Comparison of ENCODE assay signal across 9 mouse cellular contexts in the genomic region with DNA sequence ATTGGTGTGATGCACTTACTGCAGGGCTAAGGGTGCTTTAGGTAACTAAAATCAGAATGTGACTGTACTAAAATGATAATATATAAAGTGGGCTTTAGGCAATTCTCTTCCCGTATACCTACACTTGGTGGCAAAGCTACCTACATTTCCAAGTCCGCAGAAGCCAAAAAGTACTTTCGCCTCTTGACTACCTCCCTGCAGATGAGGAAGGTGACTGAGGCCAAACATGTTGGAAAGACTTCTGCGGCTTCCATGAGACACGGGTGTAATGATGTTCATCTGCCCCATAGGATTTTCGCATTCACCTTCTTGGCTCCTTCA. TPM values are rescaled to one million over a fixed set of nuclear protein-coding genes. Genes with fewer than 3 reads are reported as not detected.
DNase-seq lines count a peak whose midpoint lies in the region; ATAC-seq and TF ChIP-seq lines count a peak whose summit lies in the region.
"Had no signal": no experiment of that assay in that cellular context is flagged by ENCODE, and none has a peak within 500 bp of the region (broad histone marks: within the 10 kb centered on the region; RNA-seq: fewer than 3 reads in every experiment).

No protein-coding gene starts in this region.

- H3K36me3 ChIP-seq in erythroblast, embryonic 14.5 days (ENCODE audit: control insufficient read depth) = peaks cover 23% of the 10 kb centered on the region
- peaks cover 15% of the 10 kb centered on the region; the same call in 1 of the 2 replicates for H3K36me3 ChIP-seq in forebrain, embryonic 15.5 days
- H3K36me3 ChIP-seq in liver, embryonic 14.5 days (replicated peaks; ENCODE audit: control insufficient read depth, insufficient read depth, low read depth) = peaks cover 4% of the 10 kb centered on the region; the same call in 1 of the 2 replicates

- H3K27me3 ChIP-seq in erythroblast, embryonic 14.5 days (ENCODE audit: control insufficient read depth) = peaks cover 43% of the 10 kb centered on the region
- no peaks in the 10 kb centered on the region for H3K27me3 ChIP-seq in forebrain, embryonic 15.5 days
- H3K27me3 ChIP-seq in liver, embryonic 14.5 days (ENCODE audit: control insufficient read depth, insufficient read depth, low read length) = peaks cover 23% of the 10 kb centered on the region

- no peak for TF ChIP-seq CTCF in liver, embryonic 14.5 days (IDR thresholded peaks at IDR 0.05; ENCODE audit: low read depth)

- peak overlapping the region; percentile 66 for H3K4me3 ChIP-seq in erythroblast, embryonic 14.5 days (replicated peaks)
- H3K4me3 ChIP-seq in forebrain, embryonic 15.5 days = peak overlapping the region; percentile 97
- H3K4me3 ChIP-seq in liver, embryonic 14.5 days (ENCODE audit: insufficient read depth in 1 of 2, low read depth in 2 of 2, low read length in 2 of 2) = peak overlapping the region; percentile 55 to 69

- peak overlapping the region; percentile 70 for H3K4me2 ChIP-seq in forebrain, embryonic 15.5 days (replicated peaks)
- H3K4me2 ChIP-seq in liver, embryonic 14.5 days (ENCODE audit: low read depth) = peak overlapping the region; percentile 80

- 11% methylated on average over 6 of the region's 6 CpGs for WGBS in forebrain, embryonic 15.5 days
- 19% methylated on average over 6 of the region's 6 CpGs for WGBS in liver, embryonic 14.5 days (ENCODE audit: insufficient replicate concordance)

- H3K27ac ChIP-seq in forebrain, embryonic 15.5 days (replicated peaks) = peak overlapping the region; percentile 85
- H3K27ac ChIP-seq in liver, embryonic 14.5 days = no peak overlapping the region

- intact Hi-C loops in left cerebral cortex, postnatal 14 days (cut with DNase I) = loop anchor here (2.0 to 5.0 kb wide), 2 partner anchors 39 to 106 kb away; no protein-coding TSS in a partner anchor

- DNase-seq in 416B (ENCODE audit: low read depth) = peak; percentile 47
- no peak for DNase-seq in liver, embryonic 14.5 days (ENCODE audit: low read depth in 3 of 3, low spot score in 3 of 3)
- no peak for DNase-seq in testis, postnatal 14 days (ENCODE audit: low spot score)
- DNase-seq in ovary, postnatal 10 days (ENCODE audit: low spot score) = no peak
- DNase-seq in left cerebral cortex, postnatal 14 days (ENCODE audit: low spot score in 2 of 2) = no peak

- no peak for TF ChIP-seq EP300 in liver, embryonic 14.5 days (IDR thresholded peaks at IDR 0.05; ENCODE audit: low read depth)

- H3K9ac ChIP-seq in forebrain, embryonic 15.5 days (replicated peaks) = peak overlapping the region; percentile 96
- no peak overlapping the region; the same call in 1 of the 2 replicates for H3K9ac ChIP-seq in liver, embryonic 14.5 days (replicated peaks)

- no peak for ATAC-seq in erythroblast, adult 5-6 weeks (replicated peaks; ENCODE audit: low FRiP score, poor library complexity, severe bottlenecking)
- no peak for ATAC-seq in forebrain, embryonic 15.5 days (replicated peaks)
- ATAC-seq in liver, embryonic 14.5 days (ENCODE audit: insufficient read depth) = no peak

- H3K9me3 ChIP-seq in erythroblast, embryonic 14.5 days (ENCODE audit: control insufficient read depth, low read length) = no peaks in the 10 kb centered on the region
- no peaks in the 10 kb centered on the region for H3K9me3 ChIP-seq in forebrain, embryonic 15.5 days
- no peaks in the 10 kb centered on the region for H3K9me3 ChIP-seq in liver, embryonic 14.5 days (ENCODE audit: control insufficient read depth, low read length)

- H3K4me1 ChIP-seq in erythroblast, embryonic 14.5 days (ENCODE audit: control insufficient read depth) = peaks cover 18% of the 10 kb centered on the region
- peaks cover 47% of the 10 kb centered on the region for H3K4me1 ChIP-seq in forebrain, embryonic 15.5 days
- peaks cover 0 to 17% of the 10 kb centered on the region in 2 experiments; a peak in 2 of 4 replicates for H3K4me1 ChIP-seq in liver, embryonic 14.5 days (replicated peaks; ENCODE audit: control insufficient read depth in 2 of 2, insufficient read depth in 2 of 2, low read length in 1 of 2)

RNA-seq across cellular contexts. Expression of a gene that starts 0.7 kb away (rescaled TPM):
- 0.01 TPM in 2 replicates for polyA plus RNA-seq in erythroblast, embryonic 14.5 days (2012)
- 16.7 and 20.3 TPM in 2 replicates for total RNA-seq in erythroblast, adult 5-6 weeks (2015; ENCODE audit: low replicate concordance)
- 12.4 and 18.3 TPM in 2 replicates for total RNA-seq in erythroblast, adult 5-6 weeks (2017; ENCODE audit: low replicate concordance)
- 25.7 and 26.0 TPM in 2 replicates for polyA plus RNA-seq in forebrain, embryonic 15.5 days (2015; fragmentation: Nextera tagmentation; extraction: Ambion mirVana)
- polyA plus RNA-seq in liver, embryonic 14.5 days (2012; rRNA removed) = 3.5 and 3.9 TPM in 2 replicates
- 3.0 and 3.5 TPM in 2 replicates for polyA plus RNA-seq in liver, embryonic 14.5 days (2014; fragmentation: Nextera tagmentation; extraction: Ambion mirVana)
- 100 to 1,000 TPM; 245 to 264 TPM for total RNA-seq in left cerebral cortex, postnatal 14 days (2021)

RNA-seq across cellular contexts. Expression of a gene that starts 26.5 kb away (rescaled TPM):
- polyA plus RNA-seq in erythroblast, embryonic 14.5 days (2012) = 0.21 and 0.71 TPM in 2 replicates
- total RNA-seq in erythroblast, adult 5-6 weeks (2015; ENCODE audit: low replicate concordance) = 39.8 and 54.5 TPM in 2 replicates
- total RNA-seq in erythroblast, adult 5-6 weeks (2017; ENCODE audit: low replicate concordance) = 49.6 and 55.6 TPM in 2 replicates
- polyA plus RNA-seq in forebrain, embryonic 15.5 days (2015; fragmentation: Nextera tagmentation; extraction: Ambion mirVana) = 260 and 271 TPM in 2 replicates
- 70.6 and 93.8 TPM in 2 replicates for polyA plus RNA-seq in liver, embryonic 14.5 days (2012; rRNA removed)
- 192 and 201 TPM in 2 replicates for polyA plus RNA-seq in liver, embryonic 14.5 days (2014; fragmentation: Nextera tagmentation; extraction: Ambion mirVana)
- 10 to 100 TPM; 83.4 to 89.6 TPM for total RNA-seq in left cerebral cortex, postnatal 14 days (2021)

RNA-seq across cellular contexts. Expression of a gene that starts 56.8 kb away (rescaled TPM):
- not detected in 2 replicates for polyA plus RNA-seq in erythroblast, embryonic 14.5 days (2012)
- not detected in 2 replicates for total RNA-seq in erythroblast, adult 5-6 weeks (2015; ENCODE audit: low replicate concordance)
- total RNA-seq in erythroblast, adult 5-6 weeks (2017; ENCODE audit: low replicate concordance) = not detected in 2 replicates
- 2.3 and 2.7 TPM in 2 replicates for polyA plus RNA-seq in forebrain, embryonic 15.5 days (2015; fragmentation: Nextera tagmentation; extraction: Ambion mirVana)
- polyA plus RNA-seq in liver, embryonic 14.5 days (2012; rRNA removed) = 0.02 TPM in 2 replicates
- polyA plus RNA-seq in liver, embryonic 14.5 days (2014; fragmentation: Nextera tagmentation; extraction: Ambion mirVana) = not detected in 2 replicates
- total RNA-seq in left cerebral cortex, postnatal 14 days (2021) = 1 to 10 TPM; 1.1 to 1.3 TPM
- total RNA-seq: common myeloid progenitor, adult 5-6 weeks had no signal

Comparison
In these comparisons a context has a peak if more than half of its experiments do, and no peak if none do; other contexts are left out.
1. RNA of a gene that starts 26.5 kb away (polyA plus RNA-seq): 260 to 271 TPM in forebrain, embryonic 15.5 days and 70.6 to 201 TPM in liver, embryonic 14.5 days; 0.21 to 0.71 TPM in erythroblast, embryonic 14.5 days; every median in the first group is over 10 times any median in the second.
2. Peak in every context shown above with its lines, with median percentiles within 50 percentile points of each other: H3K4me3 ChIP-seq.